Mouse (Mus musculus): Measurements from ENCODE around the gene Pik3c2b. TPM values are rescaled to one million over a fixed set of nuclear protein-coding genes. Genes with fewer than 3 reads are reported as not detected.

The Pik3c2b gene
- total RNA-seq, 2 experiments from 2014 or later, result 12.4 to 18.6 TPM

DNA sequence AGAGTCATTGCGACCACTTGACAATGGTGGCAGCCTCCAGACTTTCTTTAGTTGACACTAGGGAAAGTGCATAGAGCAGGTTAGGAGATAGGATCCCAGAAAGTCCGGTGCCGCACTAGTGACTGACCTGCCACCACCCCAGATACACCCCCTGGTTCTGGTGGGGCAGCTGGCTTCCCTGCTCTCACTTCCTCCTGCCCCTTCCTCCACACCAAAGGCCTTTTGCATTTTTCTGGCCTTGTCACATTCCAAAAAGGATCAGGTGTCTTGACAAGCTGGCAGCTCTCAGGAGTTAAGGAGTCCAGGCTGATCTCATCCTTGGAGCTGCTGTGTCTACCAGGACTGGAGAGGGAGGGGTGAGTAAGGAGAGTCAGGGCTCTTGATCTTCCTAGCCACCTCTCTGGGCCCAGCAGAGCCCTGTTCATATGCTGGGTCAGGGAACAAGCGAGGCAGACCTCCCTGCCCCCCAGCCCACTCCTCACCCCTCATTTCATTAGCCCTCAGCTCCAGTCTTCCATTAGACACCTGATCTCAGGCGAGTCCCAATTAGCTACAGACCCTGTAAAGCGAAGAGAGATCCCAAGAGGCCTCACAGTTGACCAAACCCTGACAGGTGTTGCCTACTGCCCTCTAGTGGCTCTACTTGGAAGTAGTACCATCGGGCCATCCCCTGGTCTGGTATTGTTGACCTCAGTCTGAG, 41.9 kb downstream of the Pik3c2b start:
- DNase-seq (ENCODE audit: low spot score in 2 of 2), result peak in 1 of 2 experiments; percentile 22
- intact Hi-C loops (cut with DNase I), result loop anchor here (5.0 kb wide), 1 partner anchor 40 kb away; the partner anchor contains the start of gene Pik3c2b

DNA sequence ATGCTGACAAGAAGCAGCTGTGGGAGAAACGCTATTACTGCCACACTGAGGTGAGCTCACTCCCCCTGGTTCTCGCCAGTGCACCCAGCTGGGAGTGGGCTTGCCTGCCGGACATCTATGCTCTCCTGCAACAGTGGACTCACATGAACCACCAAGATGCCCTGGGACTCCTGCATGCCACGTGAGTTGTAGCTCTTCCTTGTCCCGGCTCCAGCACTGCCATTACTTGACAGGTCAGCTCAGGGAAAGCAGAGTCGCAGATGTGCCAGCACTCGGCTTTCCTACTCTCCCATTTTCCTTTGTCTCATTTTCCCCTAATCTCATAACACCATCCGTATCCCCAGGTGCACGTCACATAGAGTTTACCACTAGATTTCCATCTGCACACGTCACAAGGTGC, 42.7 kb downstream of the Pik3c2b start:
- intact Hi-C loops (cut with DNase I), result loop anchor here (5.0 kb wide), 1 partner anchor 41 kb away; the partner anchor contains the start of gene Pik3c2b
- DNase-seq (ENCODE audit: low spot score in 2 of 2), result no peak

DNA sequence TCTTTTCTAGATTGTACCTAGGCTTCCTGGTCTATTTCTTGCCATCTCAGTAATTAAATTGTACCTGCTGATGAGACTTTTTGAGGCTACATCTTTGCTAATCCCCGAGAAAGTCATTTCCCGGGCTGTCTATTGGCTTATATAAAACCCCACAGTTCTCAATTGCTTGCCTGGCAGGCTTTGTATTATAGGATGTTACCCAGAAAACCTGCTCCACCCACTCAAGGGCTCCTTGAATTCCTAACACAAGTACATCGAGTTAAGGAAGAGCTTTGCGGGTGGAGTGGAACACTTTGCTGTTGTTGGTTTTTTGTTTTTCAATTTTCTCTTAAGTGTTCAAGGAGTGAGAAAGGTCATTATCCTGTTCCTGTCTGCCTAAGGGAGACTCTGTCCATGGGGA, 43.9 kb downstream of the Pik3c2b start:
- DNase-seq (ENCODE audit: low spot score in 2 of 2), result no peak
- intact Hi-C loops (cut with DNase I), result loop anchor here (5.0 kb wide), 1 partner anchor 42 kb away; the partner anchor contains the start of gene Pik3c2b

DNA sequence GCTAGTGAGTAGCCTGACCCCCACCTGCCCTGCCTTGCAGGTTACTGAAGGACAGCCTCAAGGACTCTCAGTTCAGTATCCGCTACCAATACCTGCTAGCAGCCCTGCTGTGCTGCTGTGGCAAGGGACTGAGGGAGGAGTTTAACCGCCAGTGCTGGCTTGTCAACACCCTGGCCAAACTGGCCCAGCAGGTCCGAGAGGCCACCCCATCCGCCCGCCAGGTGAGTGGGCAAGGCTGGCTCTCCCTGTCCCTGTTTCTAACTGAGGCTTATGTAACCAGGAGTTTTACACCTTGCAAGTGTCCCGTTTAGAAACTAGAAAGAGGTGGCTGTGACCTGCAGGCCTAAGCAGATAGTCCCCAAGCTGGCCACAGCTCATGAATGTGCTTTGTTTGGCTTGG, 45.2 kb downstream of the Pik3c2b start:
- intact Hi-C loops (cut with DNase I), result no loop called here
- DNase-seq (ENCODE audit: low spot score in 2 of 2), result no peak

DNA sequence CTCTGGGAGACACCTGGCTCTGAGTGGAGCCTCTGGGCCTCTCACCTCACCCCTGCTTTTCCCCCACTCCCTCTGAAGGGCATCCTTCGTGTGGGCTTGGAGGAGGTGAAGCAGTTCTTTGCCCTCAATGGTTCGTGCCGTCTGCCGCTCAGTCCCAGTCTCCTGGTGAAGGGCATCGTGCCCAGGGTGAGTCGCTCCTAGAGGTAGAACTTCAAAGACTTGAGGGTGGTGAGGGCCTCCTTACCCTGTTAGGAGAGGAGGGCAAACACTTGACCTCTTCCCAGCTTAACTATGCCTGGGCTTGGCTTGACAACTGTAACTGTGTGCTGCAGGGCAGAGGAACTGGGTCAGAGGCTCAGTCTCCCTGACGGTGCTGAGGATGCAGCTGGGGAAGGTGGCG, 46.0 kb downstream of the Pik3c2b start:
- intact Hi-C loops (cut with DNase I), result no loop called here
- no peak for DNase-seq (ENCODE audit: low spot score in 2 of 2)

DNA sequence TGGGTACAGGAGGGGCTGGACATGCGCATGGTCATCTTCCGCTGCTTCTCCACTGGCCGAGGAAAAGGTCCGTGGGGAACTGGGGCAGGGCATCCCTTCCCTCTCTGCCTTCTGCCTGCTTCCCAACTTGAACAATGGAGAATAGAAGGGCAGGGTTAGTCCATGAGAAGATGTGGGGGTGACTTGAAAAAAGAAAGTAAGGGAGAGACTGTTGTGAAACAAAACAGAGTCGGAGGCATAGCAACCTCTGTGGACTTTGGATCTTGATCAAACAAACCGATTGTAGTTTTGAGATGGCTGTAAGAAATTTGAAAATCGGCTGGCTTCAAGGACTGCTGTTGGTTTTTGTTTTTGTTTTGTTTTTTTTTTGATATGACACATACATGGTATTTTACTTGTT, 48.3 kb downstream of the Pik3c2b start:
- DNase-seq (ENCODE audit: low spot score in 2 of 2), result no peak
- intact Hi-C loops (cut with DNase I), result no loop called here

DNA sequence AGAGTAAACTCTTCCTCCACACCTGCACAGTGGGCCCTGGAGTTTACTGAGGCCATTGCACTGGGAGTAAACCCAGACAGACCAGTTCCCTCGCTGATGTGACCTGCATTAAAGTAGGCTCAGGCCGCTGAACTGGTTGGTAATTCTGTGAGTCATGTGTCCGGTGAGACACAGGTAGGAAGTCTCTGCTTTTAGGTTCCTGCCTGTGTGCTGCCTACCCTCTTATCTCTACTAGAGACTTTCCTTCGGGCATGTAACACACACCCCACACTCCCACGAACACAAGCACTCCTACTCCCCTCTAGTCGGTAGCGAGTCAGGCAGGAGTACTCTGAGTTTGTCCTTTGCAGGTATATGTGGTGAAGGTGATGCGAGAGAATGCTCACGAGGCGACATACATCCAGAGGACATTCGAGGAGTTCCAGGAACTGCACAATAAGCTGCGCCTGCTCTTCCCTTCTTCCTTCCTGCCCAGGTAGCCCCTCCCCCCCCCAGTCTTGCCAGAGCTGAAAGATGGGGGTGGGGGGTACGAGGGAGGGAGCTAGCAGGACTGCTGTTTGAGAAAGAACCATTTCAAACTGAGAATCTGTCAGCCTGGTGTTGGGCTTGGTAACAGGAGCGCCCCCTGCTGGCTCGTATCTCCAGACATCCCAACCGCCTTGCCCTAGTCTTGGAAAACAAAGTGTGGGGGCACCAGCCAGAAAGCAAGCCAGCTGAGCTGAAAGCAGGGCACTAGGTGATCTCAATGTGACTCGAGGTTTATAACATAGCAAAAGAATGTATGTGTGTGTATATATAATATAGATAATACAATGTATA, 55.7 kb downstream of the Pik3c2b start:
- DNase-seq (ENCODE audit: low spot score in 2 of 2), result peak; percentile 69 to 71
- intact Hi-C loops (cut with DNase I), result no loop called here

DNA sequence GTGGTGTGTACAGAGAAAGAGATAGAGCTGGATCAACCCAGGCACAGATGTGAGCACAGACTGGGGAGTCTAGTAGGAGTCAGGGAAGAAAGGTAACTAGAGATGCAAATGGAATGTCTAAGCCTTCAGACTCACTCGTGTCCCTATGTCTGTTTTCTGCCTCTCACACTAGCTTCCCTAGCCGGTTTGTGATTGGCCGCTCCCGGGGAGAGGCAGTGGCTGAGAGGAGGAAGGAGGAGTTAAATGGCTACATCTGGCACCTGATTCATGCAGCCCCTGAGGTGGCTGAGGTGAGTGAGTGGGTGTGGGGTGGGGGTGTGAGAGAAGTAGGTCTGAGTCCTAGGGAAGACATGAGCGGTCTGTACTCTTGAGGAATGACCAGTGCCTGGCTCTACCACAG, 56.6 kb downstream of the Pik3c2b start:
- no peak for DNase-seq (ENCODE audit: low spot score in 2 of 2)
- intact Hi-C loops (cut with DNase I), result loop anchor here (1.0 kb wide), 1 partner anchor 63 kb away; no protein-coding TSS in a partner anchor

DNA sequence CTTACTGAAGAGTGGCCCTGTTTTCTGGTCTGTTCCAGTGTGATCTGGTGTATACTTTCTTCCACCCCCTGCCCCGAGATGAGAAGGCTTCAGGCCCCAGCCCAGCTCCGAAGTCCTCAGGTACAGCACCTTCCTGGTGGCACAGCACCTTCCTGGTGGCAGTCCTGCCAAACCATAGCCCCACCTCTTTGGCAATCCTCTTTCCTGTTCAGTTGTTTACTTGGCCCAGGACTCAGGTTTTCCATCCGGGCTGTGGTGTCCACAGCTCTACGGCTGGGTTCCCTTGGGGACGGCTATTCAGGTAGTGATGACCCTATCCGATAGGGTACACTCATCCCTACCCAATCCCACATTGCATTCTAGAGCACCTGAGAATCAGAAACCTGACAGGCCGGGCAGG, 57.8 kb downstream of the Pik3c2b start:
- no peak for DNase-seq (ENCODE audit: low spot score in 2 of 2)
- intact Hi-C loops (cut with DNase I), result no loop called here

DNA sequence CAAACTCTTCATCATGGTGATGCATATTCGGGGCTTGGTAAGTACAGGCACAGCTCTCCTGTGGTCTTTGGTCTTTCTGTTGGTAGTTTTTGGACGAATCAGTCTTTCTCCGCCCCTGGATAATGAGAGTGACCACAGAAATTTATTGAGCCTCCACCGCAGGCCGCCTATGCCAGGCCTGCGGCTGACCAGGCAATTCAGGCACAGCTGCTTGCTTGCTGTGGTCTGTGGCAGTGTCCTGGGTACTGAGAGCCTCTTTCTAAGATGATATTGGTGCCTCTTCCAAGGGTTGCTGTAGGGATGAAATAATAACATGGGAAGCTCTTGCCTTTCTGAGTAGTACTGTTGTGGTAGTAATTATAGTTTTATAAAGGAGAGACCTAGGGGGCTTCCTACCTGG, 58.4 kb downstream of the Pik3c2b start:
- no peak for DNase-seq (ENCODE audit: low spot score in 2 of 2)
- intact Hi-C loops (cut with DNase I), result no loop called here

DNA sequence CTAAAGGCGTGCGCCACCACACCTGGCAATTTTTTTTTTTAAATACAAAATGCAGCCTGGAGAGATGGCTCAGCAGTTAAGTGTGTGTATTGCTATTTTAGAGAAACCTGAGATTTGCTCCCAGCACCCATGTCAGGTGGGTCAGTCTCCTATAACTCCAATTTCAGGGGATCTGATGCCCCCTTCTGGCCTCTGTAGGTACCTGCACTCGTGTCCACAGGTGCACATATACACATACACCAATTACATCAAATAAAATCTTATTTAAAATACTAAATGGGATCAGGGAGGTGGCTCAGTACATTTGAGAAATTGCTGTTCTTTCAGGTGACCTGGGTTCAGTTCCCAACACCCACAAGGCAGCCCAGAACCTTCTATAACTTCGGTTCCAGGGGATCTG, 70.6 kb downstream of the Pik3c2b start:
- intact Hi-C loops (cut with DNase I), result no loop called here
- DNase-seq (ENCODE audit: low spot score in 2 of 2), result no peak

DNA sequence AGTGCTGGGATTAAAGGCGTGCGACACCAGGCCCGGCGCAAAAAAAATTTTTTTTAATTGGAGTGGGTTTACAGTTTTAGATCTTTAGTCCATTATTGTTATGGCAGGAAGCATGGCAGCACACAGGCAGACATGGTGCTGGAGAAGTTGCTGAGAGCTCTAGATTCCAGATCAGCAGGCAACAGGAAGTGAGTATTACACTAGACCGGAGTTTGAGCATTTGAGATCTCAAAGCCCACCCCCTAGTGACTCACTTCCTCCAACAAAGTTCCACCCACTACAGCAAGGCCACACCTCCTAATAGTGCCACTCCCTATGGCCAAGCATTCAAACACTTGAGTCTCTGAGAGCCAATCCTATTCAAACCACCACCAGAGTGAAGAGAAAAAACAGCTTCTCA, 72.7 kb downstream of the Pik3c2b start:
- no peak for DNase-seq (ENCODE audit: low spot score in 2 of 2)
- intact Hi-C loops (cut with DNase I), result no loop called here

DNA sequence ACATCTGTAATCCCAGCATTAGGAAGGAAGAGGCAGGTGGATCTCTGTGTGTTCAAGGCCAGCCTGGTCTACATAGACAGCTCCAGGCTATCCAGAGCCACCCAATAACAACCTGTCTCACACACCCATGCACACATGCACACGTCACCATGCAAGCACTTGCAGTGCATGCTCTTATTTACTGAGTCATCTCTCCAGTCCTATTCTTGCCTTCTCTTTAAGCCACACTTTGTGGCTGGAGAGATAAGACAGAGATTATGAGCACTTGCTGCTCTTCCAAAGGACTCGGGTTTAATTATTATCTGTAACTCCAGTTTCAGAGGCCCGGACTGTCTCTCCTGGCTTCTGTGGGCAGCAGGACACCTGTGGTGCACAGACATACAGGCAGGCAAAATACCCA, 73.4 kb downstream of the Pik3c2b start:
- intact Hi-C loops (cut with DNase I), result no loop called here
- no peak for DNase-seq (ENCODE audit: low spot score in 2 of 2)

DNA sequence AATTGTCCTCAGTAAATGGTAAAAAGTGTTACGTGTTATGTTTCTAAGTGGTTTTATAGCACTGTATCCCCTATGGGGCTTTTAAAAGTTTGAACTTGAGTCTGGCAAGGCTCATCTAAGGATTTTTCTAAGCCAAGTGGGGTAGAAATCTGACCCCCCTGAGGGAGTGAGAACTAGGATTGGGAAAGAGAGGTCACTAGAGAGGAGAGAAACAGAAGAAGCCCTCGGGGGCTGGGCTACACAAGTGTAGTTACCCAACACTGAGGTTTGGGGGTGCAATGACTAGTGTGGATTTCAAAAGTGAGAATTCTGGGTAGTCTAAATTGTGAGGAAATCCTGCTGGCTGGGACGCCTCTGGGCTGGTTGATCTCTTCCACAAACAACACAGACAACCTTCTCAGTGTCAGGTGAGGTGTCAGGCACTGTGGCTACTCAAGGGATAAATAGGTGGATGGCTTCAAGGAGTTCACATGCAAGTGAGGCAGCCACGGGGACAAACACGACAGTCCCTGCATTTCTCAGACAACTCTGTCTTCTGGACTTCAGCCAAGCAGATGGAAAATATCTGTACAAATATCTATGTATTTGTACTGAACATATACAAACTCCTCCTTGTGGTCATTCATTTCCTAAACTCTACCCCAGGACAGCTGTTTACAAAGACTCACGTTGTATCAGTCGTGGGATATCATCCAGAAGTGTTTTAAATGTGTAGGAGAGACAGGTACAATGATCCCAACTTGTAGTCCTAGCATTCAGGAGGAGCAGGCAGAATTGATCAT, 74.7 kb downstream of the Pik3c2b start:
- DNase-seq (ENCODE audit: low spot score in 2 of 2), result no peak
- intact Hi-C loops (cut with DNase I), result no loop called here

DNA sequence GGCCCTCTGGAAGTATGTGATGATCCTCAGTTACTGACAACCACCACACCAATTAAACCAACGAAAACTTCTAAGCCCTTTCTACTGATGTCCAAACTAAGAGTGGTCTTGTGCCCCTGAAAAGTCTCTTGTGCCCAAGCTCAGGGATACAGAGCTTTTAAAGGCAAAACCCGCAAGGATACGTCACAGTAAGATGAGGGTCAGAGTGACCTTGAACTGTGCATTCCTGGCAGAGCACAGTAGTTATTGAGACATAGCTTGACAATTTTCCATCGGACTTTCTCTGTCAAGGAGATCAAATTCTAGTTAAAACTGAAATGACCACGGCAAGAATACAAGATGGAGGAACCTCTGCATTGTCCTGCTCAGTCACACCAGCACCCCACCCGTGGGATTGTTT, 75.8 kb downstream of the Pik3c2b start:
- intact Hi-C loops (cut with DNase I), result no loop called here
- DNase-seq (ENCODE audit: low spot score in 2 of 2), result no peak

DNA sequence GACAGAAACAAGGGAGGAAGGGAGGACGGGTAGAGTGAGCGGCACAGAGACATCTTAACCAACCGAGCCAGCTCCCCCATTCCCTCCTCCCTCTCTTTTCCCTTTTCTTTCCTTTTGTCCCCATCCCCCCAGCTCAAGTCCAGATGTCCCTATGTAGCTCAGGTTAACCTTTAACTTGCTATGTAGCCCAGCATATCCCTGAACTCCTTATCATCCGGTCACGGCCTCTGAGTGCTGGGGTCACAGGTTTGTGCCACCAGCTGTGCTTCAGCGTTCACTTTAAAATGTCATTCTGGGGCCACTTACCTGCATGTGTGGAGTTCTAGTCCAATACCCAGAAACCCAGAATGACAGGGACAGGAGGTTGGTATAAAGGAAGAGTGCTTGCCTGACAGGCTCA, 78.7 kb downstream of the Pik3c2b start:
- no peak for DNase-seq (ENCODE audit: low spot score in 2 of 2)
- intact Hi-C loops (cut with DNase I), result no loop called here

DNA sequence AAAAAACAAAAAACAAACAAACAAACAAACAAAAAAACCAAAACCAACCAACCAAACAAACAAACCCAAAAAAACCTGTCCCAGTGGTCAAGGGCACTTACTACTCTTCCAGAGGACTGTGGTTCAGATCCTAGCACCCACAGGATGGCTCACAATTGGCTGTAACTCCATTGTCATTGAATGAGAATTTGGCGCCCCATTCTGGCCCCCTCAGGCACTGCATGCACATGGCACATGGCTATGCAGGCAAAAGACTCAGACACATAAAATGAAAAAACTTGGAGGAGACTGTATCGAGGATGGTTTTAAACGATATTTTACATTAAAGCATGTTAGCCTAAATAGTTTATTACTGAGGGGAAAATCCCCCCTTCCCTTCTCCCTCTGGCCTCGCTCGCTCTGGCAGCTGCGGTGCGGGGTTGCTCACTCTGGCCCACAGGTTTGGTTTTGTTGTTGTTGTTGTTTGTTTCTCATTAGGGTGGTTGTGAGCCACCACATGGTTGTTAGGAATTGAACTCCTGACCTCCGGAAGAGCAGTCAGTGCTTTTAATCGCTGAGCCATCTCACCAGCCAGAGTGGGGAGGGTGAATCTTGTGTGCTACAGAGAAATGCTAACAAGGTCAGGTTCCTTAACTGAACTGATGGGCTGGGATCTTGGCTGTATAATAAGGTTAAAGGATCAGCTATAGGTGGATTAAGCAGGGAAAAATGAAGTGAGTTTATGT, 80.3 kb downstream of the Pik3c2b start:
- intact Hi-C loops (cut with DNase I), result no loop called here
- DNase-seq (ENCODE audit: low spot score in 2 of 2), result no peak

DNA sequence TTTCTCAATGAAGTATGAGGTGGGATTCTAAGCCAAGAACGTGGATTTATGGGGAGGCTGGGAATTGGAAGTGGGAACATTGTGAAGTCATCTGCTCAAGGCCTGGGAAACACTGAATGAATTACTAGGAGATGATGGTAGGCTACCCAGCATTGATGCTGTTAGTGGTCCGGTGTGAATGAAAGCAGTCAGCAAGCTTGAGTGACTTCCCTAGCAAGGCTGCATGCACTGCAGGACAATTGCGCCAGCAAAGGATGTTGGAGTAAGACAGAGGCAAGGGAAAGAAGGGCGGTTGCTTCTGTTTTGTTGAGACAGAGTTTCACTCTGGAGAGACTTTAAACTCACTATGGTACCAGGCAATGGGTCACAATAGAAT, 80.9 kb downstream of the Pik3c2b start:
- intact Hi-C loops (cut with DNase I), result no loop called here
- DNase-seq (ENCODE audit: low spot score in 2 of 2), result no peak

DNA sequence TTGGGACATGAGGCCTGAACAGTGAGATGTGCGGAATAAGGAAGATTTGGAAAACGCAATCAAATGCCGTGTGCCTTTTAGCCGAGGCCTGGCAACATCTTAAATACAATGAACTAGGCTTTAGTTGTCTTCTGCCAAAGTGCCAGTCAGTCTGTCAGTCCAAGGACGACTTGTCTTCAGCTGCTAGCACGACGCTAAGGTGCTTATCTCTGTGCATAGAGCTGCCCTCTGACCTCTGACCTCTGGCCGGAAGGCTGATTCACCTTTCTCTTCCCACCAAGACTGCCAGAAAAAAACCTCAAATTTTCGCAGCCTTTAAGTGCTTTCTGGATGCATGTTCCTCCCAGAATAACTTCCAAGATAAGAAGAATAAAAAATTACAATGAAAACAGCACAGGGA, 81.9 kb downstream of the Pik3c2b start:
- no peak for DNase-seq (ENCODE audit: low spot score in 2 of 2)
- intact Hi-C loops (cut with DNase I), result no loop called here
